Mouse (Mus musculus): ENCODE results near the gene Plcb1. TPM values are rescaled to one million over a fixed set of nuclear protein-coding genes. Genes with fewer than 3 reads are reported as not detected.

The Plcb1 gene
- polyA plus RNA-seq, 1 experiment from 2014 or later: 72.8 TPM

GRCm38 (mm10) chr2:135485248-135485647, 699.4 kb downstream of the Plcb1 start:
- 83% methylated on average over 2 of the region's 2 CpGs for WGBS
- H3K9ac ChIP-seq: no peak overlapping the region
- ATAC-seq (ENCODE audit: low FRiP score): no peak
- no peak overlapping the region for H3K4me2 ChIP-seq (replicated peaks)
- H3K9me3 ChIP-seq (ENCODE audit: control insufficient read depth, low read length): no peaks in the 10 kb centered on the region
- no peak for DNase-seq (ENCODE audit: low spot score)
- no peaks in the 10 kb centered on the region for H3K36me3 ChIP-seq (replicated peaks; ENCODE audit: control insufficient read depth, insufficient read depth)
- no peak overlapping the region for H3K4me3 ChIP-seq (replicated peaks; ENCODE audit: low read length)
- H3K27ac ChIP-seq: no peak overlapping the region
- H3K27me3 ChIP-seq (ENCODE audit: control insufficient read depth, insufficient read depth, low read length): no peaks in the 10 kb centered on the region
- no peaks in the 10 kb centered on the region for H3K4me1 ChIP-seq (replicated peaks; ENCODE audit: control insufficient read depth, insufficient read depth, low read length)

- 71% methylated on average over 2 of the region's 2 CpGs for WGBS
- no peaks in the 10 kb centered on the region for H3K27me3 ChIP-seq (ENCODE audit: control insufficient read depth, insufficient read depth, low read length)
- no peak overlapping the region for H3K4me3 ChIP-seq (replicated peaks; ENCODE audit: low read length)
- no peaks in the 10 kb centered on the region for H3K36me3 ChIP-seq (replicated peaks; ENCODE audit: control insufficient read depth, insufficient read depth)
- no peak for DNase-seq (ENCODE audit: low spot score)
- no peaks in the 10 kb centered on the region for H3K9me3 ChIP-seq (ENCODE audit: control insufficient read depth, low read length)
- H3K9ac ChIP-seq: no peak overlapping the region
- no peak overlapping the region for H3K27ac ChIP-seq
- no peak for ATAC-seq (ENCODE audit: low FRiP score)
- no peaks in the 10 kb centered on the region for H3K4me1 ChIP-seq (replicated peaks; ENCODE audit: control insufficient read depth, insufficient read depth, low read length)
- H3K4me2 ChIP-seq (replicated peaks): no peak overlapping the region
These were observed 702.4 kb downstream of the Plcb1 start for GRCm38 (mm10) chr2:135488277-135488676.

- no peaks in the 10 kb centered on the region for H3K36me3 ChIP-seq (replicated peaks; ENCODE audit: control insufficient read depth, insufficient read depth)
- no peaks in the 10 kb centered on the region for H3K27me3 ChIP-seq (ENCODE audit: control insufficient read depth, insufficient read depth, low read length)
- no peak overlapping the region for H3K27ac ChIP-seq
- 79% methylated on average over 2 of the region's 2 CpGs for WGBS
- no peaks in the 10 kb centered on the region for H3K9me3 ChIP-seq (ENCODE audit: control insufficient read depth, low read length)
- H3K4me1 ChIP-seq (replicated peaks; ENCODE audit: control insufficient read depth, insufficient read depth, low read length): no peaks in the 10 kb centered on the region
- no peak overlapping the region for H3K9ac ChIP-seq
- H3K4me3 ChIP-seq (replicated peaks; ENCODE audit: low read length): no peak overlapping the region
- no peak for DNase-seq (ENCODE audit: low spot score)
- ATAC-seq (ENCODE audit: low FRiP score): no peak
- no peak overlapping the region for H3K4me2 ChIP-seq (replicated peaks)
These were observed 703.3 kb downstream of the Plcb1 start for GRCm38 (mm10) chr2:135489127-135489526.

GRCm38 (mm10) chr2:135492777-135493176, 706.9 kb downstream of the Plcb1 start:
- H3K36me3 ChIP-seq (replicated peaks; ENCODE audit: control insufficient read depth, insufficient read depth): no peaks in the 10 kb centered on the region
- DNase-seq (ENCODE audit: low spot score) (no peak), ATAC-seq (ENCODE audit: low FRiP score) (no peak)
- no peaks in the 10 kb centered on the region for H3K27me3 ChIP-seq (ENCODE audit: control insufficient read depth, insufficient read depth, low read length)
- 71% methylated on average over 9 of the region's 9 CpGs for WGBS
- H3K27ac ChIP-seq: no peak overlapping the region
- no peaks in the 10 kb centered on the region for H3K9me3 ChIP-seq (ENCODE audit: control insufficient read depth, low read length)
- no peaks in the 10 kb centered on the region for H3K4me1 ChIP-seq (replicated peaks; ENCODE audit: control insufficient read depth, insufficient read depth, low read length)
- H3K4me3 ChIP-seq (replicated peaks; ENCODE audit: low read length): no peak overlapping the region
- H3K4me2 ChIP-seq (replicated peaks): no peak overlapping the region
- no peak overlapping the region for H3K9ac ChIP-seq

- Histone ChIP-seq H3K4me1 (replicated peaks; ENCODE audit: control insufficient read depth, insufficient read depth, low read length) (no peaks in the 10 kb centered on the region), H3K36me3 (replicated peaks; ENCODE audit: control insufficient read depth, insufficient read depth) (no peaks in the 10 kb centered on the region), H3K27ac (no peak overlapping the region), H3K27me3 (ENCODE audit: control insufficient read depth, insufficient read depth, low read length) (no peaks in the 10 kb centered on the region), H3K4me2 (replicated peaks) (no peak overlapping the region), H3K4me3 (replicated peaks; ENCODE audit: low read length) (no peak overlapping the region), H3K9me3 (ENCODE audit: control insufficient read depth, low read length) (no peaks in the 10 kb centered on the region), H3K9ac (no peak overlapping the region)
- 30% methylated on average over 3 of the region's 3 CpGs for WGBS
- DNase-seq (ENCODE audit: low spot score) (no peak), ATAC-seq (ENCODE audit: low FRiP score) (peak; percentile 31; the same call in 1 of the 2 replicates)
These were observed 710.7 kb downstream of the Plcb1 start for GRCm38 (mm10) chr2:135496553-135496952.

- H3K9me3 ChIP-seq (ENCODE audit: control insufficient read depth, low read length): no peaks in the 10 kb centered on the region
- H3K4me3 ChIP-seq (replicated peaks; ENCODE audit: low read length): no peak overlapping the region
- no peak for ATAC-seq (ENCODE audit: low FRiP score)
- H3K36me3 ChIP-seq (replicated peaks; ENCODE audit: control insufficient read depth, insufficient read depth): no peaks in the 10 kb centered on the region
- no peaks in the 10 kb centered on the region for H3K4me1 ChIP-seq (replicated peaks; ENCODE audit: control insufficient read depth, insufficient read depth, low read length)
- H3K4me2 ChIP-seq (replicated peaks): no peak overlapping the region
- no peak overlapping the region for H3K27ac ChIP-seq
- no peaks in the 10 kb centered on the region for H3K27me3 ChIP-seq (ENCODE audit: control insufficient read depth, insufficient read depth, low read length)
- 66% methylated on average over 2 of the region's 2 CpGs for WGBS
- H3K9ac ChIP-seq: no peak overlapping the region
- DNase-seq (ENCODE audit: low spot score): no peak
These were observed 711.4 kb downstream of the Plcb1 start for GRCm38 (mm10) chr2:135497251-135497650.

- H3K36me3 ChIP-seq (replicated peaks; ENCODE audit: control insufficient read depth, insufficient read depth): no peaks in the 10 kb centered on the region
- H3K4me3 ChIP-seq (replicated peaks; ENCODE audit: low read length): no peak overlapping the region
- H3K27me3 ChIP-seq (ENCODE audit: control insufficient read depth, insufficient read depth, low read length): no peaks in the 10 kb centered on the region
- no peak overlapping the region for H3K9ac ChIP-seq
- no peaks in the 10 kb centered on the region for H3K9me3 ChIP-seq (ENCODE audit: control insufficient read depth, low read length)
- H3K27ac ChIP-seq: no peak overlapping the region
- no peaks in the 10 kb centered on the region for H3K4me1 ChIP-seq (replicated peaks; ENCODE audit: control insufficient read depth, insufficient read depth, low read length)
- ATAC-seq (ENCODE audit: low FRiP score) (no peak), DNase-seq (ENCODE audit: low spot score) (no peak)
- WGBS: 79% methylated on average over 2 of the region's 2 CpGs
- no peak overlapping the region for H3K4me2 ChIP-seq (replicated peaks)
These were observed 715.0 kb downstream of the Plcb1 start for GRCm38 (mm10) chr2:135500872-135501271.

GRCm38 (mm10) chr2:135503328-135503997, 717.6 kb downstream of the Plcb1 start:
- H3K27ac ChIP-seq: no peak overlapping the region
- H3K36me3 ChIP-seq (replicated peaks; ENCODE audit: control insufficient read depth, insufficient read depth): no peaks in the 10 kb centered on the region
- no peaks in the 10 kb centered on the region for H3K9me3 ChIP-seq (ENCODE audit: control insufficient read depth, low read length)
- no peaks in the 10 kb centered on the region for H3K27me3 ChIP-seq (ENCODE audit: control insufficient read depth, insufficient read depth, low read length)
- WGBS: 89% methylated on average over 4 of the region's 4 CpGs
- no peaks in the 10 kb centered on the region for H3K4me1 ChIP-seq (replicated peaks; ENCODE audit: control insufficient read depth, insufficient read depth, low read length)
- H3K4me2 ChIP-seq (replicated peaks): no peak overlapping the region
- no peak overlapping the region for H3K4me3 ChIP-seq (replicated peaks; ENCODE audit: low read length)
- DNase-seq (ENCODE audit: low spot score) (no peak), ATAC-seq (ENCODE audit: low FRiP score) (no peak)
- no peak overlapping the region for H3K9ac ChIP-seq

GRCm38 (mm10) chr2:135503998-135504354, 718.1 kb downstream of the Plcb1 start:
- H3K4me3 ChIP-seq (replicated peaks; ENCODE audit: low read length): no peak overlapping the region
- H3K9ac ChIP-seq: no peak overlapping the region
- no peaks in the 10 kb centered on the region for H3K4me1 ChIP-seq (replicated peaks; ENCODE audit: control insufficient read depth, insufficient read depth, low read length)
- no peak overlapping the region for H3K4me2 ChIP-seq (replicated peaks)
- H3K36me3 ChIP-seq (replicated peaks; ENCODE audit: control insufficient read depth, insufficient read depth): no peaks in the 10 kb centered on the region
- no peaks in the 10 kb centered on the region for H3K9me3 ChIP-seq (ENCODE audit: control insufficient read depth, low read length)
- no peak for DNase-seq (ENCODE audit: low spot score)
- ATAC-seq (ENCODE audit: low FRiP score): no peak
- H3K27ac ChIP-seq: no peak overlapping the region
- H3K27me3 ChIP-seq (ENCODE audit: control insufficient read depth, insufficient read depth, low read length): no peaks in the 10 kb centered on the region

- ATAC-seq (ENCODE audit: low FRiP score): no peak
- Histone ChIP-seq H3K4me3 (replicated peaks; ENCODE audit: low read length) (no peak overlapping the region), H3K27me3 (ENCODE audit: control insufficient read depth, insufficient read depth, low read length) (no peaks in the 10 kb centered on the region), H3K36me3 (replicated peaks; ENCODE audit: control insufficient read depth, insufficient read depth) (no peaks in the 10 kb centered on the region), H3K4me1 (replicated peaks; ENCODE audit: control insufficient read depth, insufficient read depth, low read length) (no peaks in the 10 kb centered on the region), H3K27ac (no peak overlapping the region), H3K9me3 (ENCODE audit: control insufficient read depth, low read length) (no peaks in the 10 kb centered on the region), H3K4me2 (replicated peaks) (no peak overlapping the region), H3K9ac (no peak overlapping the region)
- WGBS: 63% methylated on average over 1 of the region's 1 CpGs
- DNase-seq (ENCODE audit: low spot score): no peak
These were observed 721.2 kb downstream of the Plcb1 start for GRCm38 (mm10) chr2:135507111-135507510.
